Mouse (Mus musculus) c-Kit-positive CD71-negative TER-119-negative erythroid progenitor cells, embryonic 14.5 days (primary cell): ENCODE data around the gene Gm21887.
"Not testable (repeated sequence)": the region's sequence is repeated elsewhere in the genome, so short reads cannot be mapped to it uniquely, and the experiment has no call there.

Experiments used
- DNase-seq: peaks from one replicate; pipeline ENCODE4 v3.0.0-alpha.2; 2013; ENCODE audit warnings: low read depth

Gm21887 gene

GRCm38 (mm10) chrX:170013421-170013820 lies 4.0 kb downstream of the Gm21887 start:
- not testable (repeated sequence) for DNase-seq

- DNase-seq, result not testable (repeated sequence)
These were observed 4.6 kb downstream of the Gm21887 start for GRCm38 (mm10) chrX:170014038-170014437.

GRCm38 (mm10) chrX:170015883-170016282 lies 6.4 kb downstream of the Gm21887 start:
- DNase-seq, result not testable (repeated sequence)

- DNase-seq, result not testable (repeated sequence)
These were observed 8.1 kb downstream of the Gm21887 start for GRCm38 (mm10) chrX:170017333-170018245.

GRCm38 (mm10) chrX:170018571-170019218 lies 9.2 kb downstream of the Gm21887 start:
- not testable (repeated sequence) for DNase-seq

GRCm38 (mm10) chrX:170019219-170019953 lies 9.9 kb downstream of the Gm21887 start:
- DNase-seq, result not testable (repeated sequence)

GRCm38 (mm10) chrX:170019954-170020689 lies 10.7 kb downstream of the Gm21887 start:
- not testable (repeated sequence) for DNase-seq

- peak; percentile 96 for DNase-seq
These were observed 11.2 kb downstream of the Gm21887 start for GRCm38 (mm10) chrX:170020690-170021050.

GRCm38 (mm10) chrX:170021205-170021604 lies 11.7 kb downstream of the Gm21887 start:
- not testable (repeated sequence) for DNase-seq

- not testable (repeated sequence) for DNase-seq
These were observed 12.4 kb downstream of the Gm21887 start for GRCm38 (mm10) chrX:170021750-170022461.
